ENCODE assay signal across 19 mouse cellular contexts in genomic region chr19:41008674-41009395, GRCm38 (mm10). TPM values are rescaled to one million over a fixed set of nuclear protein-coding genes. Genes with fewer than 3 reads are reported as not detected.
"Had no signal": no experiment of that assay in that cellular context is flagged by ENCODE, and none has a peak within 500 bp of the region (broad histone marks: within the 10 kb centered on the region; RNA-seq: fewer than 3 reads in every experiment).

No protein-coding gene starts in this region.

- ATAC-seq: intestine, embryonic 16.5 days had no signal

- DNase-seq: kidney, adult 8-10 months; kidney, postnatal 25 days; layer of hippocampus, adult 9-11 months; left cerebral cortex, postnatal 4 days; lung, embryonic 14.5 days; lung, postnatal 10 days; lung, postnatal 4 days; midbrain, embryonic 14.5 days; retina, postnatal 1 day; thymus, postnatal 14 days had no signal

- H3K4me3 ChIP-seq: limb, embryonic 13.5 days; liver, embryonic 15.5 days; midbrain, embryonic 10.5 days; myocyte; neural tube, embryonic 15.5 days had no signal

- H3K36me3 ChIP-seq: limb, embryonic 13.5 days; liver, embryonic 15.5 days; midbrain, embryonic 10.5 days; neural tube, embryonic 15.5 days had no signal

- H3K4me2 ChIP-seq: limb, embryonic 13.5 days; liver, embryonic 11.5 days; liver, embryonic 15.5 days; lung, embryonic 14.5 days; neural tube, embryonic 15.5 days had no signal

- H3K27ac ChIP-seq: limb, embryonic 13.5 days; liver, embryonic 15.5 days; midbrain, embryonic 10.5 days; neural tube, embryonic 15.5 days had no signal

- H3K9ac ChIP-seq: limb, embryonic 13.5 days; liver, embryonic 15.5 days; lung, embryonic 14.5 days; neural tube, embryonic 15.5 days had no signal

- H3K4me1 ChIP-seq: liver, embryonic 15.5 days had no signal

- H3K9me3 ChIP-seq: limb, embryonic 13.5 days; liver, embryonic 15.5 days; neural tube, embryonic 15.5 days had no signal

RNA-seq across cellular contexts. Expression of gene Dntt, which starts 20.2 kb away (rescaled TPM):
- total RNA-seq: left cerebral cortex, adult 18-20 months had no signal
- polyA plus RNA-seq: intestine, embryonic 16.5 days; limb, embryonic 13.5 days; liver, embryonic 11.5 days; liver, embryonic 15.5 days; midbrain, embryonic 10.5 days; stomach, embryonic 16.5 days had no signal
